Mouse (Mus musculus) liver, embryonic 14.5 days (tissue): ENCODE measurements around the gene Rec114.

Source experiments
- CTCF ChIP-seq: IDR thresholded peaks from 2 replicates; pipeline ENCODE4 v1.5.1; 2016; ENCODE audit warnings: antibody characterized with exemption, low read depth, control low read depth
- EP300 ChIP-seq: IDR thresholded peaks from 2 replicates; pipeline ENCODE4 v1.6.1; 2016; ENCODE audit warnings: antibody characterized with exemption, low read depth

GRCm38 (mm10) chr9:58667244-58667643 is 76.5 kb downstream of the Rec114 start:
- no peak for TF ChIP-seq EP300
- no peak for TF ChIP-seq CTCF
